Mouse (Mus musculus) heart, embryonic 11.5 days (tissue): ENCODE results near the gene Ccdc169. TPM values are rescaled to one million over a fixed set of nuclear protein-coding genes. Genes with fewer than 3 reads are reported as not detected.

Experiments
- ATAC-seq: fragments of 200-750 bp; cut with Nextera tagmentation; replicated peaks from 2 replicates; pipeline ENCODE4 v1.8.0; 2017; ENCODE audit warnings: moderate library complexity; ENCODE audit not compliant: insufficient number of reproducible peaks, low FRiP score, low TSS enrichment
- H3K27ac ChIP-seq: fragments of 300-500 bp; sonication (generic); 2 replicates; pipeline ENCODE4 v1.5.1; 2014; ENCODE audit warnings: mild to moderate bottlenecking, low read depth, low read length
- H3K27me3 ChIP-seq: fragments of 300-500 bp; sonication (generic); 2 replicates; pipeline ENCODE4 v1.6.1; 2014; ENCODE audit warnings: mild to moderate bottlenecking, low read length, mixed read lengths; ENCODE audit not compliant: control insufficient read depth, insufficient read depth
- H3K36me3 ChIP-seq: fragments of 300-500 bp; sonication (generic); 2 replicates; pipeline ENCODE4 v1.6.1; 2014; ENCODE audit warnings: mild to moderate bottlenecking, low read length, moderate library complexity, mixed read lengths; ENCODE audit not compliant: control insufficient read depth, insufficient read depth
- H3K4me1 ChIP-seq: fragments of 300-500 bp; sonication (generic); 2 replicates; pipeline ENCODE4 v1.6.1; 2014; ENCODE audit warnings: low read length; ENCODE audit not compliant: control insufficient read depth, insufficient read depth
- H3K4me2 ChIP-seq: fragments of 300-500 bp; sonication (generic); 2 replicates; pipeline ENCODE4 v1.6.1; 2014; ENCODE audit warnings: mild to moderate bottlenecking, moderate library complexity
- H3K4me3 ChIP-seq: fragments of 300-500 bp; sonication (generic); 2 replicates; pipeline ENCODE4 v1.5.1; 2014; ENCODE audit warnings: low read depth, low read length
- H3K9ac ChIP-seq: fragments of 300-500 bp; sonication (generic); 2 replicates; pipeline ENCODE4 v1.6.1; 2014; ENCODE audit warnings: mild to moderate bottlenecking, low read depth, low read length, moderate library complexity
- H3K9me3 ChIP-seq: fragments of 300-500 bp; sonication (generic); replicated peaks from 2 replicates; pipeline ENCODE4 v1.6.1; 2016; ENCODE audit warnings: low read length; ENCODE audit not compliant: control insufficient read depth
- WGBS: fragments of 180-500 bp; shearing (Covaris S2); extraction: QIAGEN DNeasy Blood & Tissue Kit; methylation state at CpG from one replicate; pipeline ENCODE4 v1.1.7; 2014; ENCODE audit not compliant: insufficient replicate concordance; 5-methylcytosine and 5-hydroxymethylcytosine counted together
- polyA plus RNA-seq: library from polyadenylated mRNA; unstranded; fragments of >200 nt; fragmentation: Nextera tagmentation; extraction: Ambion mirVana; gene quantifications from 2 replicates; pipeline ENCODE4 v1.2.1, GENCODE M21; 2014

Ccdc169 gene
- not detected in 2 replicates for polyA plus RNA-seq

DNA sequence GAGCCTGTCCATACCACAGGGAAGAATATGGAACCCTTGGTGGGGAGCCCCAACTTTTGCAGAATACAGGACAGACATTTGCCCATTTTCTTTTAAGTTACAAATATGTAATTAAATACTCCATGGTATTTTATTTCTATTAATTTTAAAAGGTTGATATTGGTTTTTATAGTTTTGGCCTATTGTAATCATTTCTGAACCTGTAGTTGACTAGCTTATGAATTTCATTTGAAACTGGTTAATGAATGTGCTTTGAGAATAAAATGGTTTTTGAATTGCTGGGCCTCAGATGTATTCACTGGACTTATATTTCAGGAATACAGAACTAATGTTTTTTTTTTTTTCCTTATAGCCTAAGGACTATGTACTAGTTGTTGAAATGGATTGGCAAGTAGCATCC lies at the start of gene Ccdc169:
Gene Ccdc169 (plus strand): TSS at position 301 of the 400 bp plus-strand sequence.
- no peak within 1 kb of the TSS for H3K4me2 ChIP-seq
- no peak within 1 kb of the TSS for H3K4me3 ChIP-seq
- peaks cover 13% of the 10 kb centered on the region; the same call in 1 of the 2 replicates for H3K36me3 ChIP-seq
- no peak for ATAC-seq
- H3K9ac ChIP-seq, result no peak within 1 kb of the TSS
- no peaks in the 10 kb centered on the region for H3K4me1 ChIP-seq
- H3K27me3 ChIP-seq, result no peaks in the 10 kb centered on the region
- H3K27ac ChIP-seq, result no peak within 1 kb of the TSS
- H3K9me3 ChIP-seq, result no peaks in the 10 kb centered on the region

DNA sequence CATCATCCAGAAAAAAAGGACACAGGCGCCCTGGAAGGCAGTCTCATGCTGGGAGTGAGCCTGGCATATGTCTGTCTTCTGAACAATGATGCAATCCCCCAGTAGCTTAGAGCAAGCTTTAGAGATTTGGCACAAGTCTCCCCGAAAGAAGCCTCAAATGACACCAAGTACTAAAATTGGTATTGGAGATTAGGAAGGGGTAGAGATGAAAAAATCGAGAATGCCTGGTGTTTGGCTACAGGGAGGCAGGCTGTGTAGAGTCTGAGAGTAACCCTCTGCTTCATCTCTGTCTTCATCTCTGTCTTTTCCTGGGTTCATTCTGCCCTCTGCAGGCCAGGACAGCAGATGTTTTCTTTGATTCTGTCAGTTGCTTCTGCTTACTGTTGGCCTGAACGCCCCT lies 49.8 kb upstream of the Ccdc169 start:
- no peak overlapping the region for H3K4me3 ChIP-seq
- no peaks in the 10 kb centered on the region for H3K36me3 ChIP-seq
- no peaks in the 10 kb centered on the region for H3K9me3 ChIP-seq
- H3K9ac ChIP-seq, result no peak overlapping the region
- no peak overlapping the region for H3K27ac ChIP-seq
- H3K4me1 ChIP-seq, result no peaks in the 10 kb centered on the region
- whole genome bisulfite sequencing, result 59% methylated on average over 4 of the region's 4 CpGs
- ATAC-seq, result no peak
- no peak overlapping the region for H3K4me2 ChIP-seq
- no peaks in the 10 kb centered on the region for H3K27me3 ChIP-seq

DNA sequence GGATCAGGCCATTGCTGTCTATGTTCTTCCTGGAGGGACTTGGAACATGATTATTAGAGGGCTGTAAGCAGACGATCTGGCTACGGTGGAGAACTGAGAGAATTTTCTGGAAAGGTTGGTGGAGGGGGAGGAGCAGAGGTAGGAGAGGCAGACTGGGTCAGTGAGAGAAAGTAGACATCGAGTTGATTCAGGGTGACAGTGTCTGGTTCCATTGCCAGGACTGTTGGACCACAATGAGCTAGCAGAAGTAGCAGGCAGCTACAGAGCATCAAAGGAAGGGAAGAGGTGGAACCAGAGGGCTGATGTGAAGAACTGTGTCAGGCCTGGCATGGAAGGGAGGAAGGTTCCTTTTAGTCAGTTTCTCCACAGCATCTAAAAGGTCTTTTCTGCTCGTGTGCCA lies 48.8 kb upstream of the Ccdc169 start:
- Histone ChIP-seq H3K9me3 (no peaks in the 10 kb centered on the region), H3K9ac (no peak overlapping the region), H3K4me2 (no peak overlapping the region), H3K4me3 (no peak overlapping the region), H3K4me1 (no peaks in the 10 kb centered on the region), H3K36me3 (no peaks in the 10 kb centered on the region), H3K27ac (no peak overlapping the region), H3K27me3 (no peaks in the 10 kb centered on the region)
- WGBS, result 62% methylated on average over 4 of the region's 4 CpGs
- no peak for ATAC-seq

DNA sequence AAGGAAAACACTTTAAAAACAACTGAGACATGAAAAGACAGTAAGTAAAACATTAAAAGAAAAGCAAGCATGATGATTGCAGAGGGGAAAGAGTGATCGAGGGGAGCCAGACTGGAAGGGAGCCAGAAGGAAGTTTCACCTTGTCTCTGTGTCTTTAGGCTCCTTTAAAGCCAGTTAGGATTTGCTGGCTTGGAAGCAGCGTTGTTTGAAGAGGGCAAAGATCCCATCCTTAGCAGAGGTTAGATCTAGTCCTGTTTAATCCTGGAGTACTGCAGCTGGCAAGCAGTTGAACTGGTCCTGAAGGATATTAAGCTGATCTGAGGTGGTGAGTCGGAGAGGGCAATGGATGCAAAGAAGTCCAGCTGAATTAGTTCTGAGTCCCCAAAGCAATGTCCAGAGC lies 48.3 kb upstream of the Ccdc169 start:
- no peak for ATAC-seq
- H3K36me3 ChIP-seq, result no peaks in the 10 kb centered on the region
- no peaks in the 10 kb centered on the region for H3K4me1 ChIP-seq
- H3K27me3 ChIP-seq, result no peaks in the 10 kb centered on the region
- H3K9me3 ChIP-seq, result no peaks in the 10 kb centered on the region
- no peak overlapping the region for H3K27ac ChIP-seq
- H3K4me3 ChIP-seq, result no peak overlapping the region
- H3K9ac ChIP-seq, result no peak overlapping the region
- no peak overlapping the region for H3K4me2 ChIP-seq
- 66% methylated on average over 3 of the region's 3 CpGs for WGBS

DNA sequence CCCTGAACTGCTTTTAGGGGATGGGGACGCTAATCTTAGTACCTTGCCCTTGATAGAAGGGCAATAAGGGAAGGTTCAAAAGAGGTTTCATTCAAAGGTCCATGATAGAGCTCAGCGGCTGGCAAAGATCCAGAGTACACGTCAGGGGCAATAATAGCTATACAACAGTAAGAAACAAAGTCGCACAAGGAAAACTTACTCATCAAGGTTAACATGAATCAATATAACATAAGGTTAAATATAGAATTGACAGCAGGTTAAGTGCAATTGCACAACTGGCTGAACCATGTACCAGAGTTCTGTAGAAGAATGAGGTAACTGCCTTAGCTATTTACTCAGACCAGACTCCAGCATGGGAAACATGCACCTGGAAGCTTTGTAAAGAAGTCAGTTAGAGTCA lies 47.8 kb upstream of the Ccdc169 start:
- Histone ChIP-seq H3K27ac (no peak overlapping the region), H3K4me2 (no peak overlapping the region), H3K36me3 (no peaks in the 10 kb centered on the region), H3K9me3 (no peaks in the 10 kb centered on the region), H3K4me3 (no peak overlapping the region), H3K9ac (no peak overlapping the region), H3K4me1 (no peaks in the 10 kb centered on the region), H3K27me3 (no peaks in the 10 kb centered on the region)
- no peak for ATAC-seq
- 69% methylated on average over 4 of the region's 4 CpGs for WGBS

DNA sequence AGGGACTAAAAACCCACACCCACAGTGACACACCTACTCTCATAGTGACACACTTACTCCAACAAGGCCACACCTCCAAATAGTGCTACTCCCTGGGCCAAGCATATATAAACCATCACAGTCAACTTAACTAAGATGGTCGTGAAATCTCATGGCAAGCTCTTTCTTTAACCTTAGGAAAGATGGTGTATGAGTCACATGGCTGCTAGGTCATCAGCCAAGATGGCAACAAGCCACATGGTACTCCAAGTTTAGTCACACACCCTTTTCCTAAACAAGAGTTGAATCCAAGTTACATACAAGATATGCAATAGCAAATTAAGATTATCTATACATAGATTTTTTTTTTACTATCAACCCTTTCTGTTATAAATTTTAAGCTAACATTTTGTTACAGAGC lies 44.0 kb upstream of the Ccdc169 start:
- Histone ChIP-seq H3K27me3 (no peaks in the 10 kb centered on the region), H3K36me3 (no peaks in the 10 kb centered on the region), H3K4me2 (no peak overlapping the region), H3K9ac (no peak overlapping the region), H3K4me1 (no peaks in the 10 kb centered on the region; the same call in 1 of the 2 replicates), H3K27ac (no peak overlapping the region), H3K9me3 (no peaks in the 10 kb centered on the region), H3K4me3 (no peak overlapping the region)
- no peak for ATAC-seq
- WGBS, result 70% methylated on average over 1 of the region's 1 CpGs

DNA sequence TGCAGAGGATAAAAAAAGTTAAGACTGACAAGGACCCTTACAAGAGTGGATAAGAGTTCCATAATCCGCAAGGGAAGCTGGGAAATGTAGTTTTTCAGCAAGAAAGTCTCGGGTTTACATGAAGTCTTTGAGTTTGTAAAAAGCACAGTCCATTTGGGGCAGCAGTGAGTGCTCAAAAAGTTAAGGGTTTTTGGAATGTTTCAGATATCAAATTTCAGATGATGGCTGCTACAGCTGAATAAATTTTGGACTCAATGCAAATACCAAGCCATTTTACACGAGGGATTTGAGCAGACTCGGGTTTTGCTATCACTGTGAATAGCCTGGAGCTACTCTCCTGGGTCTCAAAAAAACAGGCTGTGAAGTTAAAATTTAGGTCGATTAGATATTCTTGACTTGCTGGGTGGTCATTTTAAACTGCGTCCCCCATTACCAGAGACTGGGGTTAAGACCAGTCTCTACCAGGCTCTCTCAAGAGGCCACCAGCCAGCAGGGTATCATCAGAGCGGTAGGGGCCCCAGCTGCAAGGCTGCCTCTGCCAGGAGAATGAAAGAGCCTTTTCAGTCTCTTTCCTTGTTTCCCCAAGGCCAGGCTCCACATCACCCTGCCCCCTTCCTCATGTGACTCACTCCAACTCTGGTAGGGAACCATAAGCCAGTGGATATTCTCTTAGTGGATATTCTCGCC lies 41.0 kb upstream of the Ccdc169 start:
- ATAC-seq, result no peak
- Histone ChIP-seq H3K27me3 (no peaks in the 10 kb centered on the region), H3K9me3 (no peaks in the 10 kb centered on the region), H3K9ac (peak overlapping the region; percentile 34; the same call in 1 of the 2 replicates), H3K4me2 (no peak overlapping the region), H3K27ac (peak overlapping the region; percentile 64), H3K4me3 (no peak overlapping the region), H3K36me3 (no peaks in the 10 kb centered on the region), H3K4me1 (no peaks in the 10 kb centered on the region; the same call in 1 of the 2 replicates)
- 34% methylated on average over 8 of the region's 8 CpGs for WGBS

DNA sequence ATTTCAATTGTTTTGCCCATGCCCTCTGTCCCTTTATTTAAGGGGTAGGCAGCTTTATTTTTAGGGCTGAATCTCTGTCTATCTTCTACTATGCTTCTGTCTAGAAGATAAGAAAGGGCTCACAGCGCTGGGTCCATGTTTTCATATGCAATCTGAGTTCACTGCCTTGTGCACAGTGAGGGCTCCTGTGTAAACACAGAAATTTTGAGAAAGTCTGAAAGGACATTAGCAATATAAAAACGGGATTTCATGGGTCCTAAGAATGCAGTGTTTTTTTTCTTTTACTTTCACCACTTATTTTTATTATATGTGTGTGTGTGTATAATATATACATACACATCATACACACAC lies 40.5 kb upstream of the Ccdc169 start:
- 46% methylated on average over 2 of the region's 2 CpGs for WGBS
- Histone ChIP-seq H3K4me3 (no peak overlapping the region), H3K36me3 (no peaks in the 10 kb centered on the region), H3K9ac (no peak overlapping the region; the same call in 1 of the 2 replicates), H3K4me1 (no peaks in the 10 kb centered on the region; the same call in 1 of the 2 replicates), H3K27me3 (no peaks in the 10 kb centered on the region), H3K9me3 (no peaks in the 10 kb centered on the region), H3K4me2 (no peak overlapping the region), H3K27ac (peak overlapping the region; percentile 64)
- no peak for ATAC-seq

DNA sequence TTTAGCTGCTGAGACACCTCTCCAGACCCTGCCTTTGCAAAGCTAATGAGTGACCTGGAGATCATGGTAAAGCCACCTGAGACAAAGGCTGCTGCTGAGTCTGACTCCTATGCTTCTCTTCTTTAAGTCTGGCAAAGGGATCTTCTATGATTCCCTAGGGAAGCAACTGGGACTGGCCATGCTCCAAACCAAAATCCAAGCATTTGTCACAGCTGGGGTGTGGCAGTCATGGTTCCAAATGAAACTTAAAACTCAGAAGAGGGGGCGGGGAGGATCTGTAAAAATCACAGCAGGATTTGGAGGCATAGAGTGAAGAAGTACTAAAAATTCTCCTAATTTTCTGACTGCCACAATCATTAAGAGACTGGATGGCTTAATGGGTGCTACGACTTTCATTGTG lies 40.0 kb upstream of the Ccdc169 start:
- no peak overlapping the region for H3K27ac ChIP-seq
- H3K4me2 ChIP-seq, result no peak overlapping the region
- H3K4me1 ChIP-seq, result no peaks in the 10 kb centered on the region; the same call in 1 of the 2 replicates
- H3K36me3 ChIP-seq, result no peaks in the 10 kb centered on the region
- no peaks in the 10 kb centered on the region for H3K27me3 ChIP-seq
- ATAC-seq, result no peak
- H3K4me3 ChIP-seq, result no peak overlapping the region
- WGBS, result 84% methylated on average over 2 of the region's 2 CpGs
- no peak overlapping the region for H3K9ac ChIP-seq
- no peaks in the 10 kb centered on the region for H3K9me3 ChIP-seq
